Mouse (Mus musculus): ENCODE measurements around the gene Hist2h4. TPM values are rescaled to one million over a fixed set of nuclear protein-coding genes. Genes with fewer than 3 reads are reported as not detected.
A peak's percentile ranks its signal among the peaks of the same experiment; 100 is the strongest.

Hist2h4 gene
- polyA plus RNA-seq (2014; fragmentation: Nextera tagmentation; extraction: Ambion mirVana), result 4.2 and 5.8 TPM in 2 replicates

DNA sequence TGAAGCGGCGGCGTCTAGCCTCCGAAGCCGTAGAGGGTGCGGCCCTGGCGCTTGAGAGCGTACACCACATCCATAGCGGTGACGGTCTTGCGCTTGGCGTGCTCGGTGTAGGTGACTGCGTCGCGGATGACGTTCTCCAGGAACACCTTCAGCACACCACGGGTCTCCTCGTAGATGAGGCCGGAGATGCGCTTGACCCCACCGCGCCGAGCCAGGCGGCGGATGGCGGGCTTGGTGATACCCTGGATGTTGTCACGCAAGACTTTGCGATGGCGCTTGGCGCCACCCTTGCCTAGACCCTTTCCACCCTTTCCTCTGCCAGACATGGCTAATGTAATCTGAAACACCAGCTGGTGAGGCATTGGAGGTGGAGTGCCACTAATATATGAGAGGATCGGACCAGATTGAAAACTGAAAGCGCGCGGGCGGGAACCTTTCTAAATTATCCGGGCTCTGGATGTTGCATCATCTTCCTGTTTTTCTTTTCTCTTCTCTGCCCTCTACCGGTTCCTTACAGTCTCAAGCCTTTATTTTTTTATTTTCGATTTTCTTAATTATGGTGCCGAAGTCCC lies at the start of gene Hist2h4:
TSS of gene Hist2h4 (minus strand) at position 333 of the 572 bp plus-strand sequence.
- Histone ChIP-seq H3K4me1 (replicated peaks; ENCODE audit: control insufficient read depth, insufficient read depth, low read length) (peaks cover 4% of the 10 kb centered on the region; the same call in 1 of the 2 replicates), H3K27ac (ENCODE audit: low read depth, low read length) (peak within 1 kb of the TSS; percentile 97), H3K27me3 (ENCODE audit: control insufficient read depth, insufficient read depth, low read length) (no peaks in the 10 kb centered on the region), H3K4me3 (ENCODE audit: low read depth, low read length) (peak within 1 kb of the TSS; percentile 57), H3K4me2 (replicated peaks; ENCODE audit: low read depth, low read length) (peak within 1 kb of the TSS; percentile 64), H3K36me3 (ENCODE audit: control insufficient read depth, insufficient read depth, low read length) (no peaks in the 10 kb centered on the region), H3K9ac (ENCODE audit: low read depth, low read length) (peak within 1 kb of the TSS; percentile 85), H3K9me3 (ENCODE audit: control insufficient read depth, low read length) (no peaks in the 10 kb centered on the region)
- 0% methylated on average over 39 of the region's 40 CpGs for WGBS
- ATAC-seq (ENCODE audit: low FRiP score) (peak; percentile 89), DNase-seq (ENCODE audit: low spot score) (peak; percentile 94)

DNA sequence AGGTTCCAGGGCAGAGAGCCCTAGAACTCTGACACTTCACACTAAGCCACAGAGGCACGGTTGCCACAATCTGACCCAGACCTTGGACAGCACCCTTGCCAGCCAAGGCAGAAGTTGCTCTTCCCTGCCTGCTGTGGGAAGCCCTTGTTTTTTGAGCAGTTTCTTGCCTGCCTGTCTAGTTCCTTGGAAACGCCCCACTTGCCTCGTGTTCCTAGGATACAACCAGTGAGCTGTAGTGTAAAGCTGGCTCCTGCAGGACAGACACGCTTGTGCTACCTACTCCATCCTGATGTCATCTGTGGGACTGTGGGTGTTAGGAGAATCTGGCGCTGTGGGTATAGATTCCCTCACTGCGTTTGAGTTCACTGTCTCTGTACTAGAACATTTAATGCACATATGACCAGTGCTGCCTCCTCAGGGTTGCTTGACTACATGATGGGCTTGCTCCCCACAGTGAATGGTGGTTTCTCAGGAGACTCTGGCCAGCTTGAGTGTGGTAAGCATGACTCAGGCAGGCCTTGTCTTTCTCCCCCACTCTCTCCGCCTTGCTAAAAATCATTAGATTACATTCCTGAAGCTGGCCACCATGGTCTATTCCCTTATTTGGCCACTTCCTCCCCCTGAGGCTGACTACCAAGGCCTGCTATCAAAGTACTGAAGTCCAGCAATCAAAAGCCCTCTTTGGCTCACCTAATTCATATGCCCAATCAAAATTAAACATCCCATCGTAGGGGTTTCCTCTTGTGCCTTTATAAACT lies 49.4 kb upstream of the Hist2h4 start:
- H3K27me3 ChIP-seq (ENCODE audit: control insufficient read depth, insufficient read depth, low read length), result no peaks in the 10 kb centered on the region
- no peaks in the 10 kb centered on the region for H3K4me1 ChIP-seq (replicated peaks; ENCODE audit: control insufficient read depth, insufficient read depth, low read length)
- ATAC-seq (ENCODE audit: low FRiP score), result no peak
- 66% methylated on average over 8 of the region's 8 CpGs for WGBS
- H3K27ac ChIP-seq (ENCODE audit: low read depth, low read length), result no peak overlapping the region
- DNase-seq (ENCODE audit: low spot score), result no peak
- H3K9ac ChIP-seq (ENCODE audit: low read depth, low read length), result no peak overlapping the region
- H3K4me3 ChIP-seq (ENCODE audit: low read depth, low read length), result no peak overlapping the region
- no peaks in the 10 kb centered on the region for H3K36me3 ChIP-seq (ENCODE audit: control insufficient read depth, insufficient read depth, low read length)
- no peak overlapping the region for H3K4me2 ChIP-seq (replicated peaks; ENCODE audit: low read depth, low read length)
- H3K9me3 ChIP-seq (ENCODE audit: control insufficient read depth, low read length), result no peaks in the 10 kb centered on the region

GRCm38 (mm10) chr3:96309441-96309840 lies 46.3 kb upstream of the Hist2h4 start:
- Histone ChIP-seq H3K9ac (ENCODE audit: low read depth, low read length) (no peak overlapping the region), H3K9me3 (ENCODE audit: control insufficient read depth, low read length) (no peaks in the 10 kb centered on the region), H3K4me1 (replicated peaks; ENCODE audit: control insufficient read depth, insufficient read depth, low read length) (no peaks in the 10 kb centered on the region), H3K4me2 (replicated peaks; ENCODE audit: low read depth, low read length) (no peak overlapping the region), H3K4me3 (ENCODE audit: low read depth, low read length) (no peak overlapping the region), H3K27me3 (ENCODE audit: control insufficient read depth, insufficient read depth, low read length) (no peaks in the 10 kb centered on the region), H3K27ac (ENCODE audit: low read depth, low read length) (no peak overlapping the region), H3K36me3 (ENCODE audit: control insufficient read depth, insufficient read depth, low read length) (no peaks in the 10 kb centered on the region)
- 58% methylated on average over 3 of the region's 3 CpGs for WGBS
- DNase-seq (ENCODE audit: low spot score), result no peak
- no peak for ATAC-seq (ENCODE audit: low FRiP score)

DNA sequence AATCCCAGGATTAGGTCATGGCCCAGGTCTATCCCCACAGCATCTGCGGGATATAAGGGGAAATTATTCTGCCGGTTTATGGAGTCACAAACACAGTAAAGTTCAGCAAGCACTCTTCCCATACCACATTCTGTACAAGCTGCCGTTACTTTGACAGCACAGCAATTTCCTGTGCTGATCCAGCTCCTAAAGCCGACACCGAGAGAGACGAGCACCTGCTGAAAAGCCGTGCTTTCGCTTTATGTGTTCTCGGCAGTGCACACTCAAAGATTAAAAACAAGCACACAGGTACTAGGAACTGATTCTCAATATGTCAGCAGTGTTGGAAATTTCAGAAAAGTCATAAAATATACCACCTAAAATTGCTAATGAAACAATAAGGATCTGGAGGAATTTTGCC lies 43.4 kb upstream of the Hist2h4 start:
- Histone ChIP-seq H3K4me2 (replicated peaks; ENCODE audit: low read depth, low read length) (no peak overlapping the region), H3K27ac (ENCODE audit: low read depth, low read length) (no peak overlapping the region), H3K9me3 (ENCODE audit: control insufficient read depth, low read length) (no peaks in the 10 kb centered on the region), H3K36me3 (ENCODE audit: control insufficient read depth, insufficient read depth, low read length) (no peaks in the 10 kb centered on the region), H3K27me3 (ENCODE audit: control insufficient read depth, insufficient read depth, low read length) (no peaks in the 10 kb centered on the region), H3K4me3 (ENCODE audit: low read depth, low read length) (no peak overlapping the region), H3K9ac (ENCODE audit: low read depth, low read length) (no peak overlapping the region), H3K4me1 (replicated peaks; ENCODE audit: control insufficient read depth, insufficient read depth, low read length) (no peaks in the 10 kb centered on the region)
- DNase-seq (ENCODE audit: low spot score) (no peak), ATAC-seq (ENCODE audit: low FRiP score) (no peak)
- 87% methylated on average over 9 of the region's 9 CpGs for WGBS

- Histone ChIP-seq H3K4me2 (replicated peaks; ENCODE audit: low read depth, low read length) (no peak overlapping the region), H3K4me3 (ENCODE audit: low read depth, low read length) (no peak overlapping the region), H3K27me3 (ENCODE audit: control insufficient read depth, insufficient read depth, low read length) (no peaks in the 10 kb centered on the region), H3K27ac (ENCODE audit: low read depth, low read length) (no peak overlapping the region), H3K9me3 (ENCODE audit: control insufficient read depth, low read length) (no peaks in the 10 kb centered on the region), H3K4me1 (replicated peaks; ENCODE audit: control insufficient read depth, insufficient read depth, low read length) (no peaks in the 10 kb centered on the region), H3K9ac (ENCODE audit: low read depth, low read length) (no peak overlapping the region), H3K36me3 (ENCODE audit: control insufficient read depth, insufficient read depth, low read length) (no peaks in the 10 kb centered on the region)
- WGBS, result 81% methylated on average over 5 of the region's 5 CpGs
- DNase-seq (ENCODE audit: low spot score) (no peak), ATAC-seq (ENCODE audit: low FRiP score) (no peak)
Measured at GRCm38 (mm10) chr3:96302076-96302475, 39.0 kb upstream of the Hist2h4 start.

GRCm38 (mm10) chr3:96300706-96301529 lies 37.8 kb upstream of the Hist2h4 start:
- no peak for DNase-seq (ENCODE audit: low spot score)
- WGBS, result 75% methylated on average over 26 of the region's 26 CpGs
- Histone ChIP-seq H3K36me3 (ENCODE audit: control insufficient read depth, insufficient read depth, low read length) (no peaks in the 10 kb centered on the region), H3K9me3 (ENCODE audit: control insufficient read depth, low read length) (no peaks in the 10 kb centered on the region), H3K27ac (ENCODE audit: low read depth, low read length) (no peak overlapping the region), H3K4me1 (replicated peaks; ENCODE audit: control insufficient read depth, insufficient read depth, low read length) (no peaks in the 10 kb centered on the region), H3K4me2 (replicated peaks; ENCODE audit: low read depth, low read length) (no peak overlapping the region), H3K27me3 (ENCODE audit: control insufficient read depth, insufficient read depth, low read length) (no peaks in the 10 kb centered on the region), H3K4me3 (ENCODE audit: low read depth, low read length) (no peak overlapping the region), H3K9ac (ENCODE audit: low read depth, low read length) (no peak overlapping the region)
- ATAC-seq (ENCODE audit: low FRiP score), result no peak

DNA sequence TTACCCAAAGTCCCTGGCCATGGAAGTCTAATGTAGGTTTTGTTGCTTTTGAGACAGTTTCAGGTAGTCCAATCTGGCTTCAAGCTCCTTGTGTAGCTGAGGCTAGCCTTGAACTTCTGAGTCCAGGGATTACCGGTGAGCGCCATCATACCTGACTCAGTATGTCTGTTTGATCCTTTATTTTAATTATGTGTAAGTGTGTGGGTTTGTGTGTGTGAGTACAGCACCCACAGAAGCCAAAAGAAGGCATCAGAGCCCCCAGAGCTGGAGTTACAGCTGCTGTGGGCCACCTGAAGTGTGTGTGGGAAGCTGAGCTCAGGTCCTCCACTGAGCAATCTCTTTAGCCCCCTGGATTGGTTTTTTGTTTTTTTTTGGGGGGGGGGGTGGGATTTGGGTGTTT lies 36.5 kb upstream of the Hist2h4 start:
- no peak overlapping the region for H3K27ac ChIP-seq (ENCODE audit: low read depth, low read length)
- DNase-seq (ENCODE audit: low spot score), result no peak
- H3K36me3 ChIP-seq (ENCODE audit: control insufficient read depth, insufficient read depth, low read length), result no peaks in the 10 kb centered on the region
- no peak overlapping the region for H3K9ac ChIP-seq (ENCODE audit: low read depth, low read length)
- no peaks in the 10 kb centered on the region for H3K4me1 ChIP-seq (replicated peaks; ENCODE audit: control insufficient read depth, insufficient read depth, low read length)
- no peak overlapping the region for H3K4me3 ChIP-seq (ENCODE audit: low read depth, low read length)
- H3K4me2 ChIP-seq (replicated peaks; ENCODE audit: low read depth, low read length), result no peak overlapping the region
- no peaks in the 10 kb centered on the region for H3K27me3 ChIP-seq (ENCODE audit: control insufficient read depth, insufficient read depth, low read length)
- no peak for ATAC-seq (ENCODE audit: low FRiP score)
- 98% methylated on average over 2 of the region's 2 CpGs for WGBS
- no peaks in the 10 kb centered on the region for H3K9me3 ChIP-seq (ENCODE audit: control insufficient read depth, low read length)

- DNase-seq (ENCODE audit: low spot score) (no peak), ATAC-seq (ENCODE audit: low FRiP score) (no peak)
- Histone ChIP-seq H3K27ac (ENCODE audit: low read depth, low read length) (no peak overlapping the region), H3K4me2 (replicated peaks; ENCODE audit: low read depth, low read length) (no peak overlapping the region), H3K9ac (ENCODE audit: low read depth, low read length) (no peak overlapping the region), H3K4me3 (ENCODE audit: low read depth, low read length) (no peak overlapping the region), H3K36me3 (ENCODE audit: control insufficient read depth, insufficient read depth, low read length) (no peaks in the 10 kb centered on the region), H3K9me3 (ENCODE audit: control insufficient read depth, low read length) (no peaks in the 10 kb centered on the region), H3K27me3 (ENCODE audit: control insufficient read depth, insufficient read depth, low read length) (no peaks in the 10 kb centered on the region), H3K4me1 (replicated peaks; ENCODE audit: control insufficient read depth, insufficient read depth, low read length) (no peaks in the 10 kb centered on the region)
- WGBS, result 90% methylated on average over 4 of the region's 4 CpGs
Measured at GRCm38 (mm10) chr3:96298360-96298759, 35.2 kb upstream of the Hist2h4 start.
